Mouse (Mus musculus) myocyte (in vitro differentiated cells): ENCODE measurements around the gene Mdfi.

ENCODE experiments used
- E2F4 ChIP-seq: IDR thresholded peaks from one replicate; pipeline ENCODE4 v1.6.1; 2011; ENCODE audit warnings: mild to moderate bottlenecking, control low read depth, moderate library complexity; ENCODE audit not compliant: insufficient read depth
- MYOD1 ChIP-seq, 3 experiments: IDR thresholded peaks; one replicate each; pipeline ENCODE4 v1.6.1; 2011; ENCODE audit warnings: control low read depth in 2 of 3, low read depth in 2 of 3, mild to moderate bottlenecking in 2 of 3, moderate library complexity in 1 of 3; ENCODE audit not compliant: insufficient read length in 2 of 3, control insufficient read depth in 1 of 3
- TCF3 ChIP-seq: IDR thresholded peaks from one replicate; pipeline ENCODE4 v1.6.1; 2011; ENCODE audit warnings: low read depth, control low read depth; ENCODE audit not compliant: insufficient read length
- USF1 ChIP-seq: IDR thresholded peaks from one replicate; pipeline ENCODE4 v1.6.1; 2011; ENCODE audit warnings: low read depth, mild to moderate bottlenecking, control low read depth, moderate library complexity

GRCm38 (mm10) chr17:47831161-47831560, 3.3 kb downstream of the Mdfi start:
- TF ChIP-seq TCF3 (no peak), MYOD1 (IDR thresholded peaks at IDR 0.05; ENCODE audit: control insufficient read depth in 1 of 3, insufficient read length in 2 of 3, low read depth in 2 of 3) (no peak), USF1 (no peak), E2F4 (no peak)
